Mouse (Mus musculus) ES-Bruce4 (cell line): ENCODE data around the gene Mllt10. TPM values are rescaled to one million over a fixed set of nuclear protein-coding genes. Genes with fewer than 3 reads are reported as not detected.

Experiments used
- H3K27ac ChIP-seq: 2 replicates; pipeline ENCODE4 v1.5.1; 2012; ENCODE audit warnings: low read length, inconsistent platforms; ENCODE audit not compliant: insufficient read depth
- H3K27me3 ChIP-seq: 2 replicates; pipeline ENCODE4 v1.6.1; 2012; ENCODE audit warnings: mild to moderate bottlenecking, low read length, inconsistent platforms; ENCODE audit not compliant: control insufficient read depth, poor library complexity, insufficient read depth, severe bottlenecking
- H3K36me3 ChIP-seq: 2 replicates; pipeline ENCODE4 v1.6.1; 2012; ENCODE audit warnings: inconsistent platforms, mild to moderate bottlenecking, low read length, moderate library complexity; ENCODE audit not compliant: control insufficient read depth, poor library complexity, insufficient read depth, severe bottlenecking
- H3K4me1 ChIP-seq: one replicate; pipeline ENCODE4 v1.8.1; 2011; ENCODE audit warnings: low read length; ENCODE audit not compliant: control insufficient read depth, insufficient read depth
- H3K4me3 ChIP-seq: 2 replicates; pipeline ENCODE4 v1.5.1; 2011; ENCODE audit warnings: low read depth, mild to moderate bottlenecking, low read length
- H3K9ac ChIP-seq: 2 replicates; pipeline ENCODE4 v1.6.1; 2012; ENCODE audit warnings: low read depth, mild to moderate bottlenecking, inconsistent platforms; ENCODE audit not compliant: poor library complexity, severe bottlenecking
- H3K9me3 ChIP-seq: replicated peaks from 2 replicates; pipeline ENCODE4 v1.6.1; 2012; ENCODE audit warnings: mild to moderate bottlenecking, low read length, inconsistent platforms; ENCODE audit not compliant: control insufficient read depth, poor library complexity, insufficient read depth, severe bottlenecking
- CTCF ChIP-seq: IDR thresholded peaks from one replicate; pipeline ENCODE4 v1.8.1; 2011; ENCODE audit warnings: low read depth, low read length
- EP300 ChIP-seq: IDR thresholded peaks from 2 replicates; pipeline ENCODE4 v1.6.1; 2011; ENCODE audit warnings: low read depth, low read length; ENCODE audit not compliant: insufficient read depth
- POLR2A ChIP-seq: IDR thresholded peaks from one replicate; pipeline ENCODE4 v1.8.1; 2011; ENCODE audit warnings: low read length; ENCODE audit not compliant: insufficient read depth
- polyA plus RNA-seq: library from polyadenylated mRNA; stranded (reverse); fragments of >200 nt; gene quantifications from 2 replicates; pipeline ENCODE4 v1.2.4, GENCODE M21; 2011; ENCODE audit warnings: low read depth; ENCODE audit not compliant: missing spikeins, insufficient read depth, insufficient read length

The Mllt10 gene
- polyA plus RNA-seq, 1 experiment = 78.9 TPM

DNA sequence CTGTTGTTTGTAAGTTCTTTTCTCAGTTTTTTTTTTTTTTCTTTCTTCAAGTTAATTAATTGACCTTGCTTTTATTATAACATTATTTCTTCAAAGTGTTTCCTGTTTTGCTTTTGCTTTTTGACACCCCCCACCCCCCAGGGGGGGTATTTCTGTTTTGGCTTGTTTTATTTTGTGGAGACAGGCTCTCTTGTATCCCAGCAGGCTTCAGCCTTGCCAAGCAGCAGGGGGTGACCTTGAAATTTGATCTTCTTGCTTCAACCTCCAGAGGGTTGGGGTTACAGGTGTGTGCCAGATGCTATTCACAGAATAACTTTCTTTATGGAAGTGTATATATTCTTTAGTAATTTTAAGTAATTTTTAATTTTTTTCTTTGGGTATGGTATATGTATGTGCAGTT is 56.4 kb downstream of the Mllt10 start:
- no peak overlapping the region for H3K27ac ChIP-seq
- H3K4me1 ChIP-seq = no peaks in the 10 kb centered on the region
- no peaks in the 10 kb centered on the region; the same call in none of the 2 replicates for H3K36me3 ChIP-seq
- no peaks in the 10 kb centered on the region for H3K27me3 ChIP-seq
- no peaks in the 10 kb centered on the region for H3K9me3 ChIP-seq
- no peak overlapping the region for H3K9ac ChIP-seq
- TF ChIP-seq CTCF (no peak), EP300 (no peak), POLR2A (no peak)
- H3K4me3 ChIP-seq = no peak overlapping the region

DNA sequence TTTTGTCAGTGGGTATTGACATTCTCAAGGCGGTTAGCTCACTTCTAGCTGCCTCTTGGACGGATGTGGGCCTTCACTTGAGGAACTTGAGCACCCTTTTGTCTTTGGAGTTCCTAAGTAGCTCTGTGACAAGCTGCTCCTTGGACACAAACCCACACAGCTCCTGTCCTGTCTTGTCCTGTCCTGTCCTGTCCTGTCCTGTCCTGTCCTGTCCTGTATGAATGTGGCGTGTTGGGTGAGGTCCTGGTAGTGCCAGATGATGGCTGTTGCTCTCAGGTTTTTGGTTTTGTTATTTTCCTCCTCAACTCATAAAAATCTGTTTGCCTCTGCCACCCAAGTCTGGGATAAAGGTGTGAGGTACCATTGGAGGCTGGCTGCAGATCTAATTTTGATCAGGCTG is 61.4 kb downstream of the Mllt10 start:
- H3K9ac ChIP-seq = no peak overlapping the region
- no peaks in the 10 kb centered on the region for H3K27me3 ChIP-seq
- H3K4me1 ChIP-seq = no peaks in the 10 kb centered on the region
- TF ChIP-seq POLR2A = no peak
- peak; percentile 66; the same call in 1 of the 2 replicates for TF ChIP-seq EP300
- no peak for TF ChIP-seq CTCF
- H3K4me3 ChIP-seq = no peak overlapping the region
- no peaks in the 10 kb centered on the region for H3K9me3 ChIP-seq
- H3K27ac ChIP-seq = peak overlapping the region; percentile 17; the same call in 1 of the 2 replicates
- no peaks in the 10 kb centered on the region; the same call in none of the 2 replicates for H3K36me3 ChIP-seq

DNA sequence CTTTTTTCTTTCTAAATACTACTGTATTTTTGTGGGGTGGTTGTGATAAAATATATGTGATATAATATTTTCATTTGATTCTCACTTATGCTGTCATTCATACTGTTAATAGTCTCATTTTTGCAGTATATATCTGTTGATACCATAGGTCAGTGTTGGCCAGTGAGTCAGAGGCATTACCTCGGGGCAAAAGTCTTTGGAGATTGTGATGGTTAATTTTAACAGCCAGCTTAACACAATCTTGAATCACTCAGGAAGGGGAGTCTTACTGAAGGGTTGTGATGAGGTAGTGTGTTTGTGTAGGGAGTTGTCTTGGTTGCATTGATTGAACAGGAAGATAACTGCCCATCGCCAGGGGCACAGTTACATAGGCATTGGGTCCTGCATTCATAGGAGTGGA is 83.1 kb downstream of the Mllt10 start:
- Histone ChIP-seq H3K27ac (no peak overlapping the region), H3K4me1 (no peaks in the 10 kb centered on the region), H3K4me3 (no peak overlapping the region), H3K9me3 (peaks cover 6% of the 10 kb centered on the region; the same call in 1 of the 2 replicates), H3K36me3 (peaks cover 9% of the 10 kb centered on the region), H3K27me3 (no peaks in the 10 kb centered on the region), H3K9ac (no peak overlapping the region)
- TF ChIP-seq CTCF = no peak
- TF ChIP-seq POLR2A = no peak
- no peak for TF ChIP-seq EP300

DNA sequence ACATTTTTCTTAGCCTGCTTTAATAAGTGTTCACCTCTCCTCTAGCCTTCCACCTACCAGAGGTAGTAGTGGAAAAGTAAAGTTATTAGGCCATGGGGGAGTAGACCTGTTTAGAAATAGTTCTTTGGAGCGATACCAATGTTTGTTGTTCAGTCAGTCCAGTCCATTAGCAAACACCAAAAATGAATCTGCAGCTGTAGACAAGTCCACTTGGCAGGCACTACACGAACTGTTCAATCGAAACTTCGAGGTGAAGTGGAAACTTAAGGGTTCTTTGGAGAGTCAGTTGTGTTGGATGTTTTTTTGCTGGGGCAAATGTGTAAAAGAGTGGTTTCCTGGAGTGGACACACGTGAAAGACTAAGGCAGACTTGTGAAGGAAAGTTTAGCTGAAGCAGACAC is 84.6 kb downstream of the Mllt10 start:
- TF ChIP-seq EP300 (no peak), POLR2A (no peak), CTCF (no peak)
- Histone ChIP-seq H3K4me3 (no peak overlapping the region), H3K36me3 (peaks cover 9% of the 10 kb centered on the region), H3K9me3 (peaks cover 6% of the 10 kb centered on the region; the same call in 1 of the 2 replicates), H3K4me1 (no peaks in the 10 kb centered on the region), H3K27ac (no peak overlapping the region), H3K9ac (no peak overlapping the region), H3K27me3 (no peaks in the 10 kb centered on the region)

DNA sequence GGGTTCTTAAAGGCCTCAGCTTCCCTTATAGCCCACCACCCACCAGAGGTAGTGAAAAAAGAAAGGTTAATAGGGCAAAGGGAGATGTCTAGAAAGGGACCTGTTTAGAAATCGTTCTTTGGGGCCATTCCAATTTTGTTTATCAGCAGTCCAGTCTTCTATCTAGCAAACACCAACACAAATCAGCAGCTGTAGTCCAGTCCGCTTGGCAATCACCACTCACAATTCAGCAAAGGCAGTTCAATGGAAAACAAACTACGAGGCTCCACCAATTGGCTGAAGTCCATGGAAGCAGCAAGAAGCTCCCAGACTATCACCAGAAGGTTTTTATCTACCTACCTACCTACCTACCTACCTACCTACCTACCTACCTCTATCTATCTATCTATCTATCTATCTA is 101.1 kb downstream of the Mllt10 start:
- no peak overlapping the region for H3K9ac ChIP-seq
- TF ChIP-seq POLR2A (no peak), CTCF (no peak), EP300 (no peak)
- no peak overlapping the region for H3K27ac ChIP-seq
- no peak overlapping the region for H3K4me3 ChIP-seq
- no peaks in the 10 kb centered on the region for H3K9me3 ChIP-seq
- H3K4me1 ChIP-seq = no peaks in the 10 kb centered on the region
- no peaks in the 10 kb centered on the region for H3K27me3 ChIP-seq
- H3K36me3 ChIP-seq = peaks cover 3% of the 10 kb centered on the region; the same call in 1 of the 2 replicates

DNA sequence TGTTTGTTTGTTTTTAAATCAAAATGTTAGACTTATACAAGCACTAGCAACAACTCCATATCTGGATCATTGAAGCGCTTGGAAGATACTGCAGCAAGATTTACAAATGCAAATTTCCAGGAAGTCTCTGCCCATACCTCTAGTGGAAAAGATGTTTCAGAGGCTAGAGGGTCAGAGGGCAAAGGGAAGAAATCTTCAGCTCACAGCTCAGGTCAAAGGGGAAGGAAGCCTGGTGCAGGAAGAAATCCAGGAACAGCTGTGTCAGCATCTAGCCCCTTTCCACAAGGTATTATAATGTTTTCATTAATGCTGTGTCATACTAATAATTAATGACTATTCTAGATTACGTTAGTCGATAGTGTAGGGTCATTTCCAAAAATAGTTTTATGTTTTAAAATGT is 104.4 kb downstream of the Mllt10 start:
- peaks cover 9% of the 10 kb centered on the region for H3K36me3 ChIP-seq
- H3K4me3 ChIP-seq = no peak overlapping the region
- TF ChIP-seq POLR2A (no peak), CTCF (no peak), EP300 (no peak)
- no peaks in the 10 kb centered on the region for H3K4me1 ChIP-seq
- H3K9ac ChIP-seq = no peak overlapping the region
- no peaks in the 10 kb centered on the region for H3K9me3 ChIP-seq
- no peak overlapping the region for H3K27ac ChIP-seq
- H3K27me3 ChIP-seq = no peaks in the 10 kb centered on the region
